Mouse (Mus musculus) cortical plate, adult 2 months (tissue): ENCODE data around the gene Plekhn1.

Experiments used
- CTCF ChIP-seq: fragments of 200-500 bp; IDR thresholded peaks from 2 replicates; pipeline ENCODE4 v1.5.1; 2011; ENCODE audit warnings: mild to moderate bottlenecking, control low read depth, low read length; ENCODE audit not compliant: insufficient read depth; ENCODE audit errors: extremely low read depth
- POLR2A ChIP-seq: fragments of 200-500 bp; IDR thresholded peaks from 2 replicates; pipeline ENCODE4 v1.6.1; 2011; ENCODE audit warnings: mild to moderate bottlenecking, low read length, control low read depth; ENCODE audit not compliant: insufficient read depth; ENCODE audit errors: extremely low read depth

DNA sequence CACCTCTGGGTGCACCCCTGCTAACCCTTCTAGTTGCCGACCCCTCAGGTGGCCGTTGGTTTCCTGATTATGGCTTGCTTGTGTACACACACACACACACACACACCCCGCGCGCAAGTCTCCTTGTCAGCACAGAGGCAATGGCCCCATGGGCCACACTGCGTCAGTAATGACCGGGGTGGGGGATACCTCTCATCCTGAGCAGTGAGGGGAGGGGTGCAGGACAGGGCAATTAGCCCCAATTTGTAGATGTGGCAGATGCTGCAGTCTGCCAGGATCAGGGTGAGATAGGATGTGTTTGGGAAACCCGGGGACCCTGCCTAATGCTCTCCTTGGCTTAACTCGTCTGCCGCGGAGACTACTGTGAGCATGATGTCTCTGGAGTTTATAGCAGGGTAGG is 14.9 kb upstream of the Plekhn1 start:
- TF ChIP-seq CTCF (no peak), POLR2A (no peak)
